Mouse (Mus musculus) thymus, adult 2 months (tissue): ENCODE data around the gene Rfesd. TPM values are rescaled to one million over a fixed set of nuclear protein-coding genes. Genes with fewer than 3 reads are reported as not detected.

Source experiments
- DNase-seq: peaks from one replicate; pipeline ENCODE4 v3.0.0; 2021
- H3K27ac ChIP-seq: fragments of 200-500 bp; 2 replicates; pipeline ENCODE4 v1.5.1; 2012; ENCODE audit warnings: low read length, control low read depth; ENCODE audit not compliant: control insufficient read depth, insufficient read depth
- H3K27me3 ChIP-seq: fragments of 200-500 bp; 2 replicates; pipeline ENCODE4 v1.6.1; 2012; ENCODE audit warnings: mild to moderate bottlenecking, low read length, moderate library complexity, mixed read lengths; ENCODE audit not compliant: control insufficient read depth, insufficient read depth
- H3K36me3 ChIP-seq: fragments of 200-500 bp; 2 replicates; pipeline ENCODE4 v1.6.1; 2012; ENCODE audit warnings: mild to moderate bottlenecking, low read length, moderate library complexity; ENCODE audit not compliant: control insufficient read depth, insufficient read depth
- H3K4me1 ChIP-seq: fragments of 200-500 bp; replicated peaks from 2 replicates; pipeline ENCODE4 v1.6.1; 2012; ENCODE audit warnings: low read length; ENCODE audit not compliant: control insufficient read depth, insufficient read depth
- H3K4me3 ChIP-seq: fragments of 200-500 bp; 2 replicates; pipeline ENCODE4 v1.5.1; 2012; ENCODE audit warnings: mild to moderate bottlenecking, low read length, control low read depth, moderate library complexity; ENCODE audit not compliant: control insufficient read depth, insufficient read depth
- CTCF ChIP-seq: fragments of 200-500 bp; IDR thresholded peaks from 2 replicates; pipeline ENCODE4 v1.5.1; 2012; ENCODE audit warnings: mild to moderate bottlenecking, control low read depth, low read length, moderate library complexity, borderline replicate concordance; ENCODE audit not compliant: control insufficient read depth, poor library complexity, insufficient read depth; ENCODE audit errors: extremely low read depth
- POLR2A ChIP-seq: fragments of 200-500 bp; IDR thresholded peaks from 2 replicates; pipeline ENCODE4 v1.6.1; 2012; ENCODE audit warnings: mild to moderate bottlenecking, low read length, control low read depth, moderate library complexity; ENCODE audit not compliant: control insufficient read depth, poor library complexity, insufficient read depth; ENCODE audit errors: extremely low read depth
- WGBS: fragments of 180-500 bp; shearing (Covaris S2); methylation state at CpG from one replicate; pipeline ENCODE4 v1.1.7; 2018; 5-methylcytosine and 5-hydroxymethylcytosine counted together
- polyA plus RNA-seq: library from polyadenylated mRNA; depleted of rRNA; stranded (reverse); fragments of >200 nt; gene quantifications from 2 replicates; pipeline ENCODE4 v1.2.3, GENCODE M21; 2012

The Rfesd gene
- polyA plus RNA-seq, 1 experiment, result 7.1 TPM

- Histone ChIP-seq H3K4me3 (no peak overlapping the region), H3K27ac (no peak overlapping the region), H3K36me3 (no peaks in the 10 kb centered on the region), H3K4me1 (no peaks in the 10 kb centered on the region), H3K27me3 (no peaks in the 10 kb centered on the region)
- 25% methylated on average over 9 of the region's 9 CpGs for WGBS
- no peak for DNase-seq
- TF ChIP-seq CTCF (no peak), POLR2A (no peak)
These were observed 26.1 kb downstream of the Rfesd start for GRCm38 (mm10) chr13:75992169-75993028.

DNA sequence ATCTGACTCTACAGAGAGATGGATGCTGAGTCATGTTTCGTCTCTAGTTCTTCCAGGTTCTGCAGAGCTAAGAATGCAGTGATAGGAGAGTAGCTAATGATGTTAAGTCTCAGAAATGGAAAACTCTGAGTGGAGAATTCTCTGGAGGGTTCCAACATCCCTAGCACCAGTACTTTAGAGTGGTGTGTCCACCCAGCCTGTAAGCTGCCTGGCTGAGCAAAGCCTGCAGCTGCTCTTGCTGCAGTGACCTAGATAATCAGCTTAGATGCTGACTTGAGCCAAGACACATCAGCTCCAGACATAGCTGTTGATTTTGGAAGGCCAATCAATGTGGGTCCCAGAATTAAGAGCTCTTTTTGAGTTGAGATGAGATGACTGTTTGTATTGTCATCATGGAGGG is 30.4 kb downstream of the Rfesd start:
- no peak for DNase-seq
- WGBS, result 93% methylated on average over 1 of the region's 1 CpGs
- no peak overlapping the region for H3K27ac ChIP-seq

DNA sequence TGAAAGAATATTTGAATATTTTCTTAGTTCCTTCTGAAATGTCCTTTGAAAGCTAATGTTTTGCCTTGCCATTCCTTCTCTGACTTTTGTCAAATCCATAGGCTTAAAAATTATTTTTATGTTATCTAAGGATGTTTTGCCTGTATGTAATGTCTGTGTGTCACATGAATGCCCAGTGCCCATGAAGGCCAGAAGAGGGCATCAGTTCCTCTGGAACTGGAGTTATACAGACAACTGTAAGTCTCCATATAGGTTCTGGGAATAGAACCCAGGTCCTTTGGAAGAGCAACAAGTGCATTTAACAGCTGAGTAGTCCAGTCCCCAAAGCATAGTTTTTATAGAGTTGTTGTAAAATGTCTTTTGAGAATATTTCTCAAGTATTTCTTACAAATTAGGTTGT is 36.6 kb downstream of the Rfesd start:
- peak; percentile 7 for DNase-seq
- TF ChIP-seq POLR2A, result no peak
- no peak for TF ChIP-seq CTCF

More for the DNA sequence above, 30.4 kb downstream of the Rfesd start:
- Histone ChIP-seq H3K4me3 (no peak overlapping the region), H3K27me3 (no peaks in the 10 kb centered on the region), H3K36me3 (no peaks in the 10 kb centered on the region), H3K4me1 (no peaks in the 10 kb centered on the region)
- no peak for TF ChIP-seq POLR2A
- TF ChIP-seq CTCF, result no peak

DNA sequence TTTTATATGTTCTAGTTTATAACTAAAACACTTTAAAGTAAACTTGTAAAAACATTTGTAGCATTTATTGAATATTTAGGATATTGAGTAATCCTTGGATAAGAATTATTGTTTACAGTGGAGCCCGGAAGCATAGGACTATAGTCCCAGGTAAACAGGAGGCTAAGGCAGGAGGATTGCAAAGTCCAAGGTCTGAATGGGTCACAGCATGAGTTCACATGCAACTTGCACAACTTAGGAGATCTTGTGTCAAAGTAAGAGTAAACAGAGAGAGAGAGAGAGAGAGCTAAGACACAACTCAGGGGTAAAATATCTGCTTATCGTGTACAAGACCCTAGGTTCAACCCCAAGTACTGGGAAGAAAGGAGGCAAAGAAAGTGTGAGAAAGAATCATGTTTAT is 41.9 kb downstream of the Rfesd start:
- H3K4me1 ChIP-seq, result no peaks in the 10 kb centered on the region
- H3K36me3 ChIP-seq, result no peaks in the 10 kb centered on the region
- TF ChIP-seq CTCF (no peak), POLR2A (no peak)
- H3K27ac ChIP-seq, result no peak overlapping the region
- no peak overlapping the region for H3K4me3 ChIP-seq
- WGBS, result 92% methylated on average over 2 of the region's 2 CpGs
- H3K27me3 ChIP-seq, result no peaks in the 10 kb centered on the region
- DNase-seq, result no peak

More for the DNA sequence above, 36.6 kb downstream of the Rfesd start:
- Histone ChIP-seq H3K36me3 (no peaks in the 10 kb centered on the region), H3K4me1 (no peaks in the 10 kb centered on the region), H3K4me3 (no peak overlapping the region), H3K27me3 (no peaks in the 10 kb centered on the region), H3K27ac (no peak overlapping the region)

DNA sequence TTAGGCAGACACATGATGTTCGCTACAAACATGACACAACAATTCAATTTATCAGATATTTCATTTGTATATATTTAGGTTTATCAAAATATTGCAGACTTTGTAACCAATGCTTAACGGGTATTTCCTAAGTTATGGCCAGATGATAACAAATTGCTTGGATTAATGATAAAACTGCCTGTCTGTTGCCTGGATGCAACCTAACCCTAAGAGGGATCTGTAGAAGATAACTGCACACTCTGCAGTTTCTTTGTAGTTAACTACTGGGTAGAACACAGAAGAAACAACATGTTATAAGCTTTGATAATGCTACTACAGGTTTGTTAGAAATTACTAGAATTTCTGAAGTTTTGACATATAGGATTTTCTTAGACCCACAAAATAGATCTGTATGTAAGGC is 42.3 kb downstream of the Rfesd start:
- Histone ChIP-seq H3K27ac (no peak overlapping the region), H3K4me1 (no peaks in the 10 kb centered on the region), H3K4me3 (no peak overlapping the region), H3K36me3 (no peaks in the 10 kb centered on the region), H3K27me3 (no peaks in the 10 kb centered on the region)
- TF ChIP-seq POLR2A (no peak), CTCF (no peak)
- no peak for DNase-seq
- 93% methylated on average over 2 of the region's 2 CpGs for WGBS

- Histone ChIP-seq H3K36me3 (no peaks in the 10 kb centered on the region), H3K4me3 (no peak overlapping the region), H3K4me1 (no peaks in the 10 kb centered on the region), H3K27ac (no peak overlapping the region), H3K27me3 (no peaks in the 10 kb centered on the region)
- 67% methylated on average over 1 of the region's 1 CpGs for WGBS
- no peak for TF ChIP-seq POLR2A
- TF ChIP-seq CTCF, result no peak
- DNase-seq, result no peak
These were observed 42.9 kb downstream of the Rfesd start for GRCm38 (mm10) chr13:75975629-75976028.

- TF ChIP-seq CTCF, result no peak
- WGBS, result 87% methylated on average over 2 of the region's 2 CpGs
- H3K4me1 ChIP-seq, result no peaks in the 10 kb centered on the region
These were observed 44.0 kb downstream of the Rfesd start for GRCm38 (mm10) chr13:75974481-75974880.

More at GRCm38 (mm10) chr13:75974481-75974880, 44.0 kb downstream of the Rfesd start:
- Histone ChIP-seq H3K36me3 (no peaks in the 10 kb centered on the region), H3K27ac (no peak overlapping the region), H3K27me3 (no peaks in the 10 kb centered on the region), H3K4me3 (no peak overlapping the region)
- no peak for DNase-seq
